In genomic region chr5:75834766-75835555, GRCm38 (mm10) we compare ENCODE assay signal across 8 mouse cellular contexts.
A peak's percentile ranks its signal among the peaks of the same experiment; 100 is the strongest.
DNase-seq lines count a peak whose midpoint lies in the region; ATAC-seq and TF ChIP-seq lines count a peak whose summit lies in the region.

No protein-coding gene starts in this region.

- TF ChIP-seq CTCF in gastrocnemius, adult 2 months (IDR thresholded peaks at IDR 0.05): no peak

- H3K4me3 ChIP-seq in gastrocnemius, adult 2 months: peak overlapping the region; percentile 60
- peak overlapping the region; percentile 34 for H3K4me3 ChIP-seq in lung, embryonic 16.5 days (ENCODE audit: low read length)

- H3K36me3 ChIP-seq in lung, embryonic 16.5 days (ENCODE audit: control insufficient read depth, insufficient read depth, low read length): no peaks in the 10 kb centered on the region

- intact Hi-C loops in gastrocnemius, adult 2 months (cut with DNase I): no loop called here

- peak overlapping the region; percentile 65 for H3K4me2 ChIP-seq in lung, embryonic 16.5 days (ENCODE audit: low read depth, low read length)

- 30% methylated on average over 17 of the region's 17 CpGs for WGBS in lung, embryonic 16.5 days

- peak overlapping the region; percentile 81 for H3K27ac ChIP-seq in gastrocnemius, adult 2 months
- peak overlapping the region; percentile 87 for H3K27ac ChIP-seq in lung, embryonic 16.5 days (ENCODE audit: low read length)

- no peak for DNase-seq in gastrocnemius, adult 2 months
- DNase-seq in gastrocnemius, postnatal 10 days: no peak
- DNase-seq in heart, adult 8-10 months (ENCODE audit: low spot score): peak; percentile 73
- DNase-seq in kidney, adult 8-10 months: peak; percentile 18 to 21
- DNase-seq in gastrocnemius, adult 18-20 months (ENCODE audit: low spot score): no peak
- no peak for DNase-seq in cerebellum, adult 8-10 months
- no peak for DNase-seq in spleen, adult 18-20 months

- peak; percentile 65 for ATAC-seq in lung, embryonic 16.5 days (ENCODE audit: low read depth)

- H3K4me1 ChIP-seq in lung, embryonic 16.5 days (replicated peaks; ENCODE audit: control insufficient read depth, insufficient read depth, low read length): peaks cover 3% of the 10 kb centered on the region; the same call in 1 of the 2 replicates

- no peak overlapping the region for H3K9ac ChIP-seq in lung, embryonic 16.5 days (ENCODE audit: low read length)

- no peaks in the 10 kb centered on the region for H3K9me3 ChIP-seq in lung, embryonic 16.5 days (ENCODE audit: control insufficient read depth, low read length)

- no peaks in the 10 kb centered on the region for H3K27me3 ChIP-seq in lung, embryonic 16.5 days (ENCODE audit: control insufficient read depth, insufficient read depth, low read depth, low read length)

Comparison
In these comparisons a context has a peak if more than half of its experiments do, and no peak if none do; other contexts are left out.
1. DNase-seq: peak in heart, adult 8-10 months (single experiment) and kidney, adult 8-10 months (2 of 2); none in gastrocnemius, adult 2 months (single experiment), gastrocnemius, postnatal 10 days (single experiment), gastrocnemius, adult 18-20 months (single experiment), cerebellum, adult 8-10 months (single experiment) and spleen, adult 18-20 months (0 of 2).